Mouse (Mus musculus): ENCODE measurements at regions not wholly inside any gene's neighbourhood (a gene's known extent, or its start where the extent isn't known, plus 50 kb on each side); places are given as distances from the start of the nearest gene placed in this dataset.

- no peak overlapping the region for H3K4me3 ChIP-seq (ENCODE audit: control insufficient read depth in 1 of 2, insufficient read depth in 1 of 2, low read depth in 2 of 2, low read length in 2 of 2)
- H3K27me3 ChIP-seq (ENCODE audit: control insufficient read depth in 1 of 2, insufficient read depth in 2 of 2, low read length in 2 of 2): no peaks in the 10 kb centered on the region
- H3K79me2 ChIP-seq (ENCODE audit: control insufficient read depth, insufficient read depth, low read length, poor library complexity): no peaks in the 10 kb centered on the region
- H3K4me1 ChIP-seq (ENCODE audit: control insufficient read depth in 1 of 2, insufficient read depth in 2 of 2, low read length in 2 of 2): no peaks in the 10 kb centered on the region
- no peak overlapping the region for H3K9ac ChIP-seq (ENCODE audit: control insufficient read depth, low read depth, low read length, poor library complexity, severe bottlenecking)
- no peak overlapping the region for H3K27ac ChIP-seq (ENCODE audit: control insufficient read depth, low read depth, low read length)
- H3K9me3 ChIP-seq (replicated peaks; ENCODE audit: insufficient read depth, low read length): no peaks in the 10 kb centered on the region
- no peak for DNase-seq (ENCODE audit: low read depth, low spot score)
- no peak for TF ChIP-seq EP300 (IDR thresholded peaks at IDR 0.05; ENCODE audit: low read depth in 1 of 2, low read length in 2 of 2)
- TF ChIP-seq RAD21 (IDR thresholded peaks at IDR 0.05; ENCODE audit: low read depth, low read length): no peak
- no peak for TF ChIP-seq TAL1 (IDR thresholded peaks at IDR 0.05; ENCODE audit: low read length)
- TF ChIP-seq MEF2A (IDR thresholded peaks at IDR 0.05; ENCODE audit: extremely low read depth, insufficient replicate concordance, low read depth, low read length, poor library complexity, severe bottlenecking): no peak
- no peak for TF ChIP-seq NRF1 (IDR thresholded peaks at IDR 0.05; ENCODE audit: insufficient read depth, low read depth, low read length, poor library complexity, severe bottlenecking)
- TF ChIP-seq KAT2A (conservative IDR thresholded peaks at IDR 0.05; ENCODE audit: low read depth, low read length): no peak
- no peak for TF ChIP-seq CHD1 (IDR thresholded peaks at IDR 0.05; ENCODE audit: low read depth, low read length)
- no peak for TF ChIP-seq POLR2AphosphoS2 (IDR thresholded peaks at IDR 0.05; ENCODE audit: low read length)
- no peak for TF ChIP-seq ETS1 (IDR thresholded peaks at IDR 0.05; ENCODE audit: low read depth, low read length)
- TF ChIP-seq MAX (IDR thresholded peaks at IDR 0.05; ENCODE audit: low read length): no peak
- no peak for TF ChIP-seq POLR2AphosphoS5 (IDR thresholded peaks at IDR 0.05; ENCODE audit: borderline replicate concordance, low read depth, low read length)
- no peak for TF ChIP-seq ZKSCAN1 (IDR thresholded peaks at IDR 0.05; ENCODE audit: low read depth, low read length)
- no peak for TF ChIP-seq UBTF (IDR thresholded peaks at IDR 0.05; ENCODE audit: borderline replicate concordance, insufficient read depth, low read depth, low read length)
- no peak for TF ChIP-seq TCF12 (IDR thresholded peaks at IDR 0.05; ENCODE audit: low read depth, low read length)
- no peak for TF ChIP-seq NELFE (IDR thresholded peaks at IDR 0.05; ENCODE audit: low read depth, low read length)
- no peak for TF ChIP-seq USF2 (IDR thresholded peaks at IDR 0.05; ENCODE audit: borderline replicate concordance in 1 of 2, insufficient read depth in 1 of 2, low read depth in 1 of 2, low read length in 2 of 2)
- no peak for TF ChIP-seq HCFC1 (IDR thresholded peaks at IDR 0.05; ENCODE audit: low read depth, low read length)
- no peak for TF ChIP-seq GABPA (IDR thresholded peaks at IDR 0.05; ENCODE audit: low read depth, low read length)
- TF ChIP-seq MAFK (IDR thresholded peaks at IDR 0.05; ENCODE audit: borderline replicate concordance, low read depth, low read length): no peak
- no peak for TF ChIP-seq POLR2A (IDR thresholded peaks at IDR 0.05; ENCODE audit: control insufficient read depth in 1 of 2, insufficient read depth in 1 of 2, low read depth in 1 of 2, low read length in 2 of 2, poor library complexity in 1 of 2)
- H3K36me3 ChIP-seq (ENCODE audit: control insufficient read depth in 1 of 2, insufficient read depth in 2 of 2, low read length in 2 of 2): no peaks in the 10 kb centered on the region
Measured at GRCm38 (mm10) chr4:124443130-124443503, 167.5 kb downstream of the 3100002H09Rik start.
